Mouse (Mus musculus) lung, postnatal 0 days (tissue): ENCODE results near the gene March4.

ENCODE experiments used
- CTCF ChIP-seq: IDR thresholded peaks from 2 replicates; pipeline ENCODE4 v1.5.1; 2016; ENCODE audit warnings: antibody characterized with exemption, mild to moderate bottlenecking
- EP300 ChIP-seq: IDR thresholded peaks from 2 replicates; pipeline ENCODE4 v1.6.1; 2016; ENCODE audit warnings: antibody characterized with exemption, mild to moderate bottlenecking, control low read depth

GRCm38 (mm10) chr1:72577481-72577922, 40.8 kb upstream of the March4 start:
- TF ChIP-seq CTCF (no peak), EP300 (no peak)
